Mouse (Mus musculus): ENCODE measurements at regions not wholly inside any gene's neighbourhood (a gene's known extent, or its start where the extent isn't known, plus 50 kb on each side); places are given as distances from the start of the nearest gene placed in this dataset.

- TF ChIP-seq HCFC1 (IDR thresholded peaks at IDR 0.05; ENCODE audit: low read depth, low read length) (no peak), GABPA (IDR thresholded peaks at IDR 0.05; ENCODE audit: insufficient replicate concordance, low read depth, low read length) (no peak), MAFK (IDR thresholded peaks at IDR 0.05; ENCODE audit: insufficient replicate concordance, low read length) (no peak), CTCF (conservative IDR thresholded peaks at IDR 0.05 in 1 of 2, IDR thresholded peaks at IDR 0.05 in 1 of 2; ENCODE audit: low read depth in 2 of 2, low read length in 2 of 2) (no peak), SMC3 (IDR thresholded peaks at IDR 0.05; ENCODE audit: low read depth, low read length) (no peak), E2F4 (IDR thresholded peaks at IDR 0.05; ENCODE audit: insufficient replicate concordance, low read depth, low read length) (no peak), POLR2A (IDR thresholded peaks at IDR 0.05; ENCODE audit: low read depth, low read length) (no peak), USF2 (conservative IDR thresholded peaks at IDR 0.05; ENCODE audit: low read depth, low read length) (no peak), NRF1 (IDR thresholded peaks at IDR 0.05; ENCODE audit: low read depth, low read length) (no peak), MAX (IDR thresholded peaks at IDR 0.05; ENCODE audit: low read length) (no peak), USF1 (IDR thresholded peaks at IDR 0.05; ENCODE audit: low read depth, low read length) (no peak), POLR2AphosphoS2 (IDR thresholded peaks at IDR 0.05; ENCODE audit: low read depth, low read length) (no peak)
Measured at GRCm38 (mm10) chr14:54109129-54109528, 144.8 kb downstream of the Dad1 start.
